In genomic region chr11:98329081-98329959, GRCm38 (mm10) we compare ENCODE assay signal across 9 mouse cellular contexts. TPM values are rescaled to one million over a fixed set of nuclear protein-coding genes. Genes with fewer than 3 reads are reported as not detected.
A peak's percentile ranks its signal among the peaks of the same experiment; 100 is the strongest.
DNase-seq lines count a peak whose midpoint lies in the region; ATAC-seq and TF ChIP-seq lines count a peak whose summit lies in the region.
"Had no signal": no experiment of that assay in that cellular context is flagged by ENCODE, and none has a peak within 500 bp of the region (broad histone marks: within the 10 kb centered on the region; RNA-seq: fewer than 3 reads in every experiment).

TSS of gene Neurod2 (minus strand) at chr11:98329648.

- WGBS in kidney, embryonic 14.5 days = 2% methylated on average over 38 of the region's 38 CpGs
- WGBS in hindbrain, postnatal 0 days = 1% methylated on average over 36 of the region's 38 CpGs
- 4% methylated on average over 38 of the region's 38 CpGs for WGBS in liver, embryonic 15.5 days (ENCODE audit: insufficient replicate concordance)

- peaks cover 99% of the 10 kb centered on the region for H3K27me3 ChIP-seq in kidney, embryonic 14.5 days (ENCODE audit: control insufficient read depth, insufficient read depth, low read length)
- peaks cover 31% of the 10 kb centered on the region for H3K27me3 ChIP-seq in hindbrain, postnatal 0 days (ENCODE audit: insufficient read depth, low read length)
- H3K27me3 ChIP-seq in liver, embryonic 15.5 days = peaks cover 100% of the 10 kb centered on the region

- H3K4me1 ChIP-seq in kidney, embryonic 14.5 days (ENCODE audit: control insufficient read depth, insufficient read depth, low read length) = peaks cover 17% of the 10 kb centered on the region
- peaks cover 5% of the 10 kb centered on the region for H3K4me1 ChIP-seq in hindbrain, postnatal 0 days (ENCODE audit: insufficient read depth, low read length)
- peaks cover 17% of the 10 kb centered on the region for H3K4me1 ChIP-seq in liver, embryonic 15.5 days (replicated peaks)

- DNase-seq in kidney, postnatal 4 days = no peak
- DNase-seq in cerebellum, adult 9-11 months = peak; percentile 97
- peak; percentile 89 for DNase-seq in hindbrain, postnatal 0 days (ENCODE audit: low spot score)
- DNase-seq in T-cell, adult 2 months (ENCODE audit: low spot score) = no peak
- no peak for DNase-seq in ovary, postnatal 10 days (ENCODE audit: low spot score)
- no peak for DNase-seq in kidney, adult 18-20 months

- no peak for TF ChIP-seq CTCF in hindbrain, postnatal 0 days (IDR thresholded peaks at IDR 0.05; ENCODE audit: low read depth)

- ATAC-seq in kidney, embryonic 14.5 days (ENCODE audit: low FRiP score, low TSS enrichment) = no peak
- ATAC-seq in hindbrain, postnatal 0 days = peak; percentile 72
- no peak for ATAC-seq in liver, embryonic 15.5 days (ENCODE audit: insufficient read depth)

- no peaks in the 10 kb centered on the region for H3K36me3 ChIP-seq in kidney, embryonic 14.5 days (ENCODE audit: control insufficient read depth, insufficient read depth, low read length)
- no peaks in the 10 kb centered on the region for H3K36me3 ChIP-seq in hindbrain, postnatal 0 days (ENCODE audit: insufficient read depth, low read length)
- no peaks in the 10 kb centered on the region for H3K36me3 ChIP-seq in liver, embryonic 15.5 days (replicated peaks)

- H3K9me3 ChIP-seq in kidney, embryonic 14.5 days (ENCODE audit: control insufficient read depth, low read length) = no peaks in the 10 kb centered on the region
- no peaks in the 10 kb centered on the region for H3K9me3 ChIP-seq in hindbrain, postnatal 0 days (ENCODE audit: low read length)
- H3K9me3 ChIP-seq in liver, embryonic 15.5 days (replicated peaks) = no peaks in the 10 kb centered on the region

- no peak within 1 kb of the TSS for H3K27ac ChIP-seq in kidney, embryonic 14.5 days (ENCODE audit: low read depth, low read length)
- H3K27ac ChIP-seq in hindbrain, postnatal 0 days = peak within 1 kb of the TSS; percentile 89
- H3K27ac ChIP-seq in liver, embryonic 15.5 days (replicated peaks) = no peak within 1 kb of the TSS

- no peak within 1 kb of the TSS for H3K9ac ChIP-seq in kidney, embryonic 14.5 days (ENCODE audit: low read depth, low read length)
- peak within 1 kb of the TSS; percentile 73 for H3K9ac ChIP-seq in hindbrain, postnatal 0 days (replicated peaks; ENCODE audit: low read length)
- H3K9ac ChIP-seq in liver, embryonic 15.5 days = no peak within 1 kb of the TSS

- peak within 1 kb of the TSS; percentile 18 for H3K4me2 ChIP-seq in kidney, embryonic 14.5 days (replicated peaks; ENCODE audit: low read depth, low read length)
- H3K4me2 ChIP-seq in hindbrain, postnatal 0 days (ENCODE audit: low read depth, low read length) = peak within 1 kb of the TSS; percentile 58
- H3K4me2 ChIP-seq in liver, embryonic 15.5 days = peak within 1 kb of the TSS; percentile 41

- H3K4me3 ChIP-seq in kidney, embryonic 14.5 days (ENCODE audit: low read length) = peak within 1 kb of the TSS; percentile 23
- H3K4me3 ChIP-seq in hindbrain, postnatal 0 days (ENCODE audit: low read length) = peak within 1 kb of the TSS; percentile 54
- H3K4me3 ChIP-seq in liver, embryonic 15.5 days (replicated peaks) = 0 out of 2 replicates have a peak within 1 kb of the TSS, but pooled peaks have one; percentile 4

RNA-seq across cellular contexts. Expression of gene Neurod2, which starts in this region (rescaled TPM):
- polyA plus RNA-seq in kidney, embryonic 14.5 days (2014; fragmentation: Nextera tagmentation; extraction: Ambion mirVana) = not detected in 2 replicates
- total RNA-seq in hindbrain, postnatal 0 days (2014; rRNA removed) = 87.0 and 93.2 TPM in 2 replicates
- 30.7 and 34.3 TPM in 2 replicates for polyA plus RNA-seq in hindbrain, postnatal 0 days (2015; fragmentation: Nextera tagmentation; extraction: Ambion mirVana)
- not detected in 2 replicates for polyA plus RNA-seq in liver, embryonic 15.5 days (2015; fragmentation: Nextera tagmentation; extraction: Ambion mirVana)
- polyA plus RNA-seq: large intestine, adult 2 months had no signal

Comparison
In these comparisons a context has a peak if more than half of its experiments do, and no peak if none do; other contexts are left out.
1. RNA of gene Neurod2 (polyA plus RNA-seq): 30.7 to 34.3 TPM in hindbrain, postnatal 0 days; not detected in kidney, embryonic 14.5 days and not detected in liver, embryonic 15.5 days; every median in the first group is over 10 times any median in the second.
2. H3K4me3 ChIP-seq: peak in every context shown above with its lines; median percentile 54 in hindbrain, postnatal 0 days; 23 in kidney, embryonic 14.5 days; 4 in liver, embryonic 15.5 days.
3. DNase-seq: peak in cerebellum, adult 9-11 months (single experiment) and hindbrain, postnatal 0 days (single experiment); none in kidney, postnatal 4 days (0 of 2), T-cell, adult 2 months (single experiment), ovary, postnatal 10 days (single experiment) and kidney, adult 18-20 months (single experiment).
4. Peak in every context shown above with its lines, with median percentiles within 50 percentile points of each other: H3K4me2 ChIP-seq.